Mouse (Mus musculus) ES-Bruce4 (cell line): ENCODE data around the gene Spock1.

Experiments used
- CTCF ChIP-seq: IDR thresholded peaks from one replicate; pipeline ENCODE4 v1.8.1; 2011; ENCODE audit warnings: low read depth, low read length
- EP300 ChIP-seq: IDR thresholded peaks from 2 replicates; pipeline ENCODE4 v1.6.1; 2011; ENCODE audit warnings: low read depth, low read length; ENCODE audit not compliant: insufficient read depth
- POLR2A ChIP-seq: IDR thresholded peaks from one replicate; pipeline ENCODE4 v1.8.1; 2011; ENCODE audit warnings: low read length; ENCODE audit not compliant: insufficient read depth

- TF ChIP-seq POLR2A (no peak), CTCF (no peak), EP300 (no peak)
Measured at GRCm38 (mm10) chr13:57496778-57497177, 411.4 kb downstream of the Spock1 start.
